Mouse (Mus musculus) kidney, postnatal 4 days (tissue): Measurements from ENCODE around the gene Uhrf1.
A peak's percentile ranks its signal among the peaks of the same experiment; 100 is the strongest.

Experiments used
- DNase-seq, 2 experiments: peaks; one replicate each; pipeline ENCODE4 v3.0.0; 2021; ENCODE audit warnings: mixed read lengths in 2 of 2

Uhrf1 gene

GRCm38 (mm10) chr17:56276643-56277566 lies 26.2 kb upstream of the Uhrf1 start, which contains the start of gene Ticam1:
Gene Ticam1 (minus strand): TSS chr17:56276786.
- peak; percentile 89 to 95 for DNase-seq

- DNase-seq: no peak
These were observed 25.6 kb upstream of the Uhrf1 start for GRCm38 (mm10) chr17:56277567-56277893.

GRCm38 (mm10) chr17:56278340-56278739 lies 24.8 kb upstream of the Uhrf1 start:
- no peak for DNase-seq

DNA sequence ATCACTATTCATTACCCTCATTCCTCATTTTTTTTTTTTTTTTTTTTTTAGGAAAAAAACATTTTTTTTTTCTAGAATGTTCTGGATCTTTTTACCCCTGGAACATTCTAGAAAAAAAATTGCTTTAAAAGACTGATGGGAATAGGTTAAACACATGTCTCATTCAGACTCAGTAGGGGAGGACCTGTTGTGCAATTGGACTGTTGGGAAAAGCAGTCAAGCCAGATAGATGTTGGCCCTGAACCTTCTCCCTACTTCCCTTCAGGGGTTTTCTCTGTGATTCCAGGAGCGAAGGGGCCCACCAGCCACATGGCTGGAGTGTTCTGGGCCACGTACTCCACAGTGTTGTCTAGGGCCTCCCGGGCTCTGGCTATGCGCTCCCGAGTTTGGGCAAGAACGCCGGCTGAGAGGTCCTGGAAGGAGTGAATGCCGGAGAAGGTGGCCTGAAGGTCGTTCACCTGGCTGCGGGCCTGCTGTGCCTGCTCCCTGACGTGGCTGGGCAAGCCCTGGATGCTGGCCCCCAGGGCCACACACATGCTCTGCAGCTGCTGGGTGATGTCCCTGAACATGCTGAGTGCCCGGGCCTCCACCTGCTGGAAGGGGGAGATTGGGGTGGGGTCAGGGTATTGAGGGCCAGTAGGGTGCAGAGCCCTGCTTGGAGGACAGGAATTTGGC lies 23.5 kb upstream of the Uhrf1 start:
- DNase-seq: no peak

GRCm38 (mm10) chr17:56281193-56281592 lies 21.9 kb upstream of the Uhrf1 start:
- no peak for DNase-seq

- DNase-seq: no peak
These were observed 20.3 kb upstream of the Uhrf1 start for GRCm38 (mm10) chr17:56282802-56283201.

DNA sequence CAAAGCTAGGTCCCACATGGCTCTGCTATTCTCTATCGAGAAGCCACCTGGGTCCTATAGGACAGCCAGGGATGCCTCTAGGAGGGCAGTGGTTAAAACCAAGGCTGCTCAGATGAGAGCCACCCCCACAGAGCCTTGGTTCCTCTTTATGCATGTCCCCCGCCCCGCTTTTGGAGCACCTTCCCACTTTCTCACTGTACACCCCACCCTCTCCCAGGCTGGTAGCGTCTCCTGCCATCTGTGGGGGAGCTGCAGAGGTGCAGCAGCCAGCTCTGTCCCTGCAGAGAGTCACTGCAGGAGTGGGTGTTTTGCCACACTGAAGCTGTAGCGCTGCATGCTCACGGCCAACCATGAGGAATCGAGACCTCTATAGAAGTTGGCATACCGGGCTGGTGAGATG lies 19.8 kb upstream of the Uhrf1 start:
- no peak for DNase-seq

DNA sequence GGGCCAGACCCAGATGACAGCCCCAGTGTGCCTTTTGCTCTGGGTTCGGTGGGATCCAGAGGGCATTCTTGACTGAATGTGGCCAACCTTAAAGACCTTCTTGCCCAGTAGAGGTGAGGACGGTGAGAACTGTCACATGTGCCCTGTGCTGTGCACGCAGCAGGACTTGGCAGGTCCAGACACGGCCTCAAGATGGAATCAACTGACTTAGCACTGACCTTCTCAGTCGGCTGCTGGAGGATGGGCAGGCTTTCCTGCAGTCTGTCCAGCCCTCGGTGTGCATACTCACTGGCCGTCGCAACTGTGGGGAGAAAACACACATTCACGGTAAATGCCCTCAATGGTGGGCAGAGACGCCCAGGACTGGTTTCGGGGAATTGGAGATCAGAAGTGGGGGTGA lies 17.1 kb upstream of the Uhrf1 start:
- no peak for DNase-seq

DNA sequence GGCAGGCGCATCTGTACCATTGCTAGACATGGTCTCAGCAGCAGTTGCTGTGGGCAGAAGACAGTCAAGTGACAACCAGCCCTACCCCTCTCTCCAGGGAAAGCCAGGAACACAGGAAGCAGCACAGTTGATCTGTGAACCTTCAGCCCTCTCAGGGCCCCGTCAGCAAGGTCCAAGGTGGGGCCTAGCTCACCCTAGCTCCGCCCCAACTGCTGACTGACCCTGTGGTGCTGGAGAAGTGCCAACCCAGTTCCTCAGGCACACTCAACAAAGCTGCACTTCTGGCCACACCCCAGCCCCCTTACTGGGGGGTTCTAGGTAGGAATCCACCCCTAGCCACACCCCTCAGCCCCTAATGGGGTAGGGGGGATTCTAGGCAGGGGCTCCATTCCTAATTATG lies 15.3 kb upstream of the Uhrf1 start:
- peak; percentile 70 to 79 for DNase-seq

DNA sequence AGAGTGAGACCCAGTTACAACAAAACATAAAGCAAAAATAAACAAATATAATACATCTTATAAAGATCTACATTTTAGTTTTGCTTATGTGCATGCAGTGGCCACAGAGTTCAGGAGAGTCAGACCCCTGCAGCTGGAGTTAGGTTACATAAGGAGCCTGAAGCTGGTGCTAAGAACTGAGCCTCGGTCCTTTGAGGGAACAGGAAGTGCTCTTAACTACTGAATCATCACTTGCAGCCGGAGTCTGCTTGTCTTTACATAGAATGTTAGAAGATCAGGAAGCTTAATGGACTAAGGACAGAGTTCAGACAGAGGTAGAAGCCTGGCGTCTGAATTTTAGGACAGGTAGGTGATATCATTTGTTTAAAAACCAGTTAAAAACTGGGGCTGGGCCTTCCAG lies 14.3 kb upstream of the Uhrf1 start:
- no peak for DNase-seq

- peak; percentile 81 to 88 for DNase-seq
These were observed 13.5 kb upstream of the Uhrf1 start for GRCm38 (mm10) chr17:56289371-56290331.

GRCm38 (mm10) chr17:56290388-56291170 lies 12.5 kb upstream of the Uhrf1 start:
- peak; percentile 99 for DNase-seq

DNA sequence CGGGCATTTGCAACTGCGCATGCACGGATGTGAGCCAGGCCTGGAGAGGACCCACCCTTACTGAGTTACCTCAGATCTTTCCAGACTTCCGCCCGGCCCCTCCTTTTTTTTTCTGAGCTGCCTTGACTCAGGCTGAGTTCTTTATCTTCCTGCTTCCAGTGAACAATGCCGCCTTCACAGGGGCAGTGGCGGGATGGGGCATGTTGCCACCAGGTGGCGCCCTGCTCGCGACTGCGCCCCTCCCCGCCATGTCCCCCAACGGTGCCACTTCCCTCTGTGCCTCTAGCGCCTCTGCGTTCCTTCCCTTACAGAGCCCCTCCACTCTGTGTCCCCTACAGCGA lies 12.0 kb upstream of the Uhrf1 start:
- peak; percentile 92 to 94 for DNase-seq

- DNase-seq: peak in 1 of 2 experiments; percentile 51
These were observed 11.2 kb upstream of the Uhrf1 start for GRCm38 (mm10) chr17:56291826-56292475.

GRCm38 (mm10) chr17:56292531-56293222 lies 10.4 kb upstream of the Uhrf1 start, which contains the start of gene Plin3:
Gene Plin3 (minus strand): TSS chr17:56292873.
- no peak for DNase-seq

GRCm38 (mm10) chr17:56293291-56293690 lies 9.8 kb upstream of the Uhrf1 start:
- no peak for DNase-seq

- DNase-seq: no peak
These were observed 8.9 kb upstream of the Uhrf1 start for GRCm38 (mm10) chr17:56294241-56294640.

- DNase-seq: no peak
These were observed 6.9 kb upstream of the Uhrf1 start for GRCm38 (mm10) chr17:56296201-56296600.

GRCm38 (mm10) chr17:56298238-56298637 lies 4.9 kb upstream of the Uhrf1 start:
- DNase-seq: no peak

- no peak for DNase-seq
These were observed 2.9 kb upstream of the Uhrf1 start, which contains the start of gene Arrdc5 for GRCm38 (mm10) chr17:56300186-56300585. Gene Arrdc5 (minus strand): TSS chr17:56300286.
